Mouse (Mus musculus): ENCODE data around the gene Klf3. TPM values are rescaled to one million over a fixed set of nuclear protein-coding genes. Genes with fewer than 3 reads are reported as not detected.

Klf3 gene
- polyA plus RNA-seq, 1 experiment from 2014 or later: 34.1 TPM

- H3K27me3 ChIP-seq (ENCODE audit: control insufficient read depth, insufficient read depth, low read length): no peaks in the 10 kb centered on the region
- ATAC-seq (ENCODE audit: insufficient read depth, low FRiP score, low TSS enrichment) (no peak), DNase-seq (ENCODE audit: low spot score) (no peak)
- no peak overlapping the region for H3K9ac ChIP-seq (ENCODE audit: low read length)
- H3K4me1 ChIP-seq (ENCODE audit: control insufficient read depth, insufficient read depth, low read length): peaks cover 46% of the 10 kb centered on the region
- H3K27ac ChIP-seq (ENCODE audit: low read depth, low read length): no peak overlapping the region
- WGBS: 78% methylated on average over 3 of the region's 3 CpGs
- H3K4me3 ChIP-seq (ENCODE audit: low read depth, low read length): no peak overlapping the region
- H3K4me2 ChIP-seq (ENCODE audit: low read depth): no peak overlapping the region
- no peaks in the 10 kb centered on the region for H3K9me3 ChIP-seq (ENCODE audit: control insufficient read depth, low read length)
- H3K36me3 ChIP-seq (ENCODE audit: control insufficient read depth, insufficient read depth, low read length): no peaks in the 10 kb centered on the region
These were observed 4.0 kb downstream of the Klf3 start for GRCm38 (mm10) chr5:64807159-64807558.

DNA sequence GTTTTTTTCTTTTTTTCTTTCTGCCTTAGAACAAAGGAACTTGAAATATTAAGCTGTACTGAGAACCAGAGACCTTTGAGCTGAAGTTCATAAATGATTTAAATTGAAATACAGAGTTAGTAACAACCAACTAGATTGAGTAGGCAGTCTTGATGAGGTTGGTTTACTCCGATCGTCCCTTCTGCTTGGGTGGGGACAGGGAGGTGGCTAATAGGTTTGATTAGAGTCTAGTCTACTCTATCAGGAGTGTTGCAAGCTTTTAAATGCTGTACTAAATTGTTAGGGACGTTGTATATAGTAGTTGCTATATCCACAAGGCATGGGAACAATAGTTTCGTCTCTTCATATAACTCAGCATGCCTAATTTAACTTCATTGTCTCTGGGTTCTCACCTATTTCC, 4.4 kb downstream of the Klf3 start:
- no peak overlapping the region for H3K4me3 ChIP-seq (ENCODE audit: low read depth, low read length)
- H3K27me3 ChIP-seq (ENCODE audit: control insufficient read depth, insufficient read depth, low read length): no peaks in the 10 kb centered on the region
- no peak overlapping the region for H3K9ac ChIP-seq (ENCODE audit: low read length)
- no peaks in the 10 kb centered on the region for H3K9me3 ChIP-seq (ENCODE audit: control insufficient read depth, low read length)
- 55% methylated on average over 4 of the region's 4 CpGs for WGBS
- H3K27ac ChIP-seq (ENCODE audit: low read depth, low read length): no peak overlapping the region
- H3K36me3 ChIP-seq (ENCODE audit: control insufficient read depth, insufficient read depth, low read length): no peaks in the 10 kb centered on the region
- H3K4me2 ChIP-seq (ENCODE audit: low read depth): 0 out of 2 replicates have a peak overlapping the region, but pooled peaks have one; percentile 10
- no peak for DNase-seq (ENCODE audit: low spot score)
- ATAC-seq (ENCODE audit: insufficient read depth, low FRiP score, low TSS enrichment): no peak
- peaks cover 47% of the 10 kb centered on the region for H3K4me1 ChIP-seq (ENCODE audit: control insufficient read depth, insufficient read depth, low read length)

DNA sequence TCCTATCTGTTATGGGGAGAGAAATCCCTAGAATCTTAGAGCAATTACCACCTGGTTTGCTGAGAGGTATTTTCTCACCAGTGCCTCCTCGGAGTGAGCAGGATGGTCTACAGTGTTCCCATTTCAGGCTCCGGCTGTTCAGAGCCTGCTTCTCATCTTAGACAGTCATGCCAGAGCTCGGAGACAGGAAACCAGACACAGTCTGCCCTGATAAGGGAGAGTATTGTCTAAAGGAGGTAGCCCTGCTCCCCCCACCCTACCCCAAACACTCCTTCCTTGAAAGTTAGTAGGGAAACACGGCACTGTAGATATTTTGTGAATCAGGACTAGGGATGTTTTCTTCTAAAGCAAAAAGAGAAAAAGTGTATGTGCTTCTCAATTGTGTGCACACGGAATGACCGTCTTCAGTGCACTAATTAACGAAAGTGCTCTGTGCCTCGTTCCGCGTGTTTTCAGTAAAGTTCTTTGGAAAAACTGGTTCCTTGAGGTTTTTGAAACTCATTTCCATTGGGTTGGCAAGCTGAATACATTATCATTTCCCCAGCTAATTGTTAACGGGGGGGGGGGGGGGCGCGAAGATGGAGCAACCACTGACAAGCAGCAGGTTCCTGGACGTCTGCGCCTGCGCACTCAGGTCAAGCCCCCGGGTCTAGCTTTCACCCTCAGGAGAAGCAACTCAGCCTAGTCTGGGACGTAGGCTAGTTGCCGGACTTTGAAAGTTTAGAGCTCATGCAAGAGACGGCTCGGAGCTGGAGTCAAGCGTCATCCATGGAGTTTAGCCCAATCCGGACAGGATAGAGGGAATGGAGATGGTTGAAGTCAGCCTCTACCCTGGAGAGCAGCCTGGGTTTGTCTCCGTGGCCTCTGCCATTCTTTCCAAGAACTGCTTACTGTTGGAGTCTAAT, 5.2 kb downstream of the Klf3 start:
- WGBS: 74% methylated on average over 24 of the region's 24 CpGs
- Histone ChIP-seq H3K4me3 (ENCODE audit: low read depth, low read length) (no peak overlapping the region), H3K27me3 (ENCODE audit: control insufficient read depth, insufficient read depth, low read length) (no peaks in the 10 kb centered on the region), H3K9me3 (ENCODE audit: control insufficient read depth, low read length) (no peaks in the 10 kb centered on the region), H3K36me3 (ENCODE audit: control insufficient read depth, insufficient read depth, low read length) (no peaks in the 10 kb centered on the region), H3K4me2 (ENCODE audit: low read depth) (peak overlapping the region; percentile 10; the same call in 1 of the 2 replicates), H3K4me1 (ENCODE audit: control insufficient read depth, insufficient read depth, low read length) (peaks cover 50% of the 10 kb centered on the region), H3K9ac (ENCODE audit: low read length) (peak overlapping the region; percentile 9; the same call in 1 of the 2 replicates), H3K27ac (ENCODE audit: low read depth, low read length) (no peak overlapping the region)
- DNase-seq (ENCODE audit: low spot score): no peak
- ATAC-seq (ENCODE audit: insufficient read depth, low FRiP score, low TSS enrichment): no peak

- ATAC-seq (ENCODE audit: insufficient read depth, low FRiP score, low TSS enrichment) (no peak), DNase-seq (ENCODE audit: low spot score) (no peak)
- Histone ChIP-seq H3K9ac (ENCODE audit: low read length) (no peak overlapping the region), H3K36me3 (ENCODE audit: control insufficient read depth, insufficient read depth, low read length) (no peaks in the 10 kb centered on the region), H3K9me3 (ENCODE audit: control insufficient read depth, low read length) (no peaks in the 10 kb centered on the region), H3K27ac (ENCODE audit: low read depth, low read length) (no peak overlapping the region), H3K4me3 (ENCODE audit: low read depth, low read length) (no peak overlapping the region), H3K4me2 (ENCODE audit: low read depth) (no peak overlapping the region), H3K4me1 (ENCODE audit: control insufficient read depth, insufficient read depth, low read length) (peaks cover 50% of the 10 kb centered on the region), H3K27me3 (ENCODE audit: control insufficient read depth, insufficient read depth, low read length) (no peaks in the 10 kb centered on the region)
- 87% methylated on average over 7 of the region's 7 CpGs for WGBS
These were observed 6.1 kb downstream of the Klf3 start for GRCm38 (mm10) chr5:64809257-64809656.

DNA sequence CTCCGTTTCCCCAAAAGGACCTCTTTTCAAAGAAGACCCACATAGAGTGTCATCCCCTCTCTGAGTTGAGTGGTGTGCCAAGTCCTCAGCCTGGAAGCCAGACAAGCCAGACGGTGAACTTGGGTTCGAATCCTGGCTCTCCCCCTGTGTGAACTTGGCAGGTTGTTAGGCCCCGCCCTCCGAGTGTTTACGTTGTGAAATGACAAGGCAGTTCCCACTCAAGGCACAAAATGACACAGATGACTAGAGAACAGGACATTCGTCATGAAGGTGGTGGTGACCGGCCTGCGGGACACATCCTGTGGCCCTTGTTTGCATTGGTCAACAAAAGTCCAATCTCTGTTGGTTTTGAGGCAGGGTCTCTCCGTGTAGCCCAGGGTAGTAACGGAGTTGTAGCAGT, 6.7 kb downstream of the Klf3 start:
- peak; percentile 18 for DNase-seq (ENCODE audit: low spot score)
- no peak overlapping the region for H3K27ac ChIP-seq (ENCODE audit: low read depth, low read length)
- no peaks in the 10 kb centered on the region for H3K9me3 ChIP-seq (ENCODE audit: control insufficient read depth, low read length)
- no peak overlapping the region for H3K9ac ChIP-seq (ENCODE audit: low read length)
- 92% methylated on average over 11 of the region's 11 CpGs for WGBS
- no peak overlapping the region for H3K4me2 ChIP-seq (ENCODE audit: low read depth)
- H3K27me3 ChIP-seq (ENCODE audit: control insufficient read depth, insufficient read depth, low read length): no peaks in the 10 kb centered on the region
- H3K4me3 ChIP-seq (ENCODE audit: low read depth, low read length): no peak overlapping the region
- no peaks in the 10 kb centered on the region for H3K36me3 ChIP-seq (ENCODE audit: control insufficient read depth, insufficient read depth, low read length)
- no peak for ATAC-seq (ENCODE audit: insufficient read depth, low FRiP score, low TSS enrichment)
- H3K4me1 ChIP-seq (ENCODE audit: control insufficient read depth, insufficient read depth, low read length): peaks cover 47% of the 10 kb centered on the region

- Histone ChIP-seq H3K27ac (ENCODE audit: low read depth, low read length) (peak overlapping the region; percentile 14), H3K36me3 (ENCODE audit: control insufficient read depth, insufficient read depth, low read length) (no peaks in the 10 kb centered on the region), H3K9ac (ENCODE audit: low read length) (peak overlapping the region; percentile 1; the same call in 1 of the 2 replicates), H3K27me3 (ENCODE audit: control insufficient read depth, insufficient read depth, low read length) (no peaks in the 10 kb centered on the region), H3K4me1 (ENCODE audit: control insufficient read depth, insufficient read depth, low read length) (peaks cover 38% of the 10 kb centered on the region), H3K4me3 (ENCODE audit: low read depth, low read length) (no peak overlapping the region), H3K9me3 (ENCODE audit: control insufficient read depth, low read length) (no peaks in the 10 kb centered on the region), H3K4me2 (ENCODE audit: low read depth) (peak overlapping the region; percentile 1)
- ATAC-seq (ENCODE audit: insufficient read depth, low FRiP score, low TSS enrichment) (peak; percentile 72), DNase-seq (ENCODE audit: low spot score) (peak; percentile 56)
- WGBS: 6% methylated on average over 7 of the region's 9 CpGs
These were observed 7.8 kb downstream of the Klf3 start for GRCm38 (mm10) chr5:64810860-64811499.

DNA sequence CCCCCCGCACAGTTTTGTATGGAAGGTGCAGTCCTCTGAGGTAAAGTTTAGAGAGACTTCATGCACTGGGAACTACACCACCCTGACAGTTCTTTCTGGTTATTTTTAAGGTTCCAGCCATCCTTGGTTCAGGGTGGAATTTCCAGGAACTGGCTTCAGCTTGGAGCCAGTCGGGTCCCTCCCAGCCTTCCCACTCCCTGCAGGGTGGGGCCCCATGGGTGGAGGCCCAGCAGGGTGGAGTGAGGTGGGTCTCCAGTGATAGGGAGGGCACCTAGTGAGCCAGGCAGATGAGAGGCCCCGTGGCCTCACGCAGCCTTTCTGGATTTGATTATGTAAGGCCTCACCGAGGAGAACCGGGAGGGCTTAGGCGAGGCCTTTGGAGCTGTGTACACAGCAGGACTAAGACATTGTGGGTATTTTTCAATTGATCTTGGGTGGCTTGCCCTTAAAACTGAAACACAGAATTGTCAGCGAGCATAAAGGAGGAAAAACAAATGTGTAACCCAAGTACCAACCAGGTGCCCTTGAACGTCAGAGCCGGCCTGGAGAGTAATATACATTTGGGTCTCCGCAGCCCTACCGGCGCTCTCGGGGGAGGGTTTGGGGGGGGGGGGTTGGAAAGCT, 8.4 kb downstream of the Klf3 start:
- H3K9ac ChIP-seq (ENCODE audit: low read length): no peak overlapping the region
- no peak overlapping the region for H3K4me3 ChIP-seq (ENCODE audit: low read depth, low read length)
- H3K4me2 ChIP-seq (ENCODE audit: low read depth): peak overlapping the region; percentile 32
- H3K36me3 ChIP-seq (ENCODE audit: control insufficient read depth, insufficient read depth, low read length): no peaks in the 10 kb centered on the region
- no peaks in the 10 kb centered on the region for H3K9me3 ChIP-seq (ENCODE audit: control insufficient read depth, low read length)
- WGBS: 9% methylated on average over 13 of the region's 14 CpGs
- peaks cover 32% of the 10 kb centered on the region for H3K4me1 ChIP-seq (ENCODE audit: control insufficient read depth, insufficient read depth, low read length)
- DNase-seq (ENCODE audit: low spot score) (peak; percentile 31), ATAC-seq (ENCODE audit: insufficient read depth, low FRiP score, low TSS enrichment) (peak; percentile 39)
- H3K27me3 ChIP-seq (ENCODE audit: control insufficient read depth, insufficient read depth, low read length): no peaks in the 10 kb centered on the region
- peak overlapping the region; percentile 34 for H3K27ac ChIP-seq (ENCODE audit: low read depth, low read length)

GRCm38 (mm10) chr5:64812124-64812982, 9.2 kb downstream of the Klf3 start:
- Histone ChIP-seq H3K9me3 (ENCODE audit: control insufficient read depth, low read length) (no peaks in the 10 kb centered on the region), H3K9ac (ENCODE audit: low read length) (0 out of 2 replicates have a peak overlapping the region, but pooled peaks have one; percentile 15), H3K36me3 (ENCODE audit: control insufficient read depth, insufficient read depth, low read length) (no peaks in the 10 kb centered on the region), H3K27me3 (ENCODE audit: control insufficient read depth, insufficient read depth, low read length) (no peaks in the 10 kb centered on the region), H3K4me2 (ENCODE audit: low read depth) (peak overlapping the region; percentile 32), H3K4me1 (ENCODE audit: control insufficient read depth, insufficient read depth, low read length) (peaks cover 32% of the 10 kb centered on the region), H3K4me3 (ENCODE audit: low read depth, low read length) (no peak overlapping the region), H3K27ac (ENCODE audit: low read depth, low read length) (peak overlapping the region; percentile 20; the same call in 1 of the 2 replicates)
- WGBS: 25% methylated on average over 22 of the region's 22 CpGs
- DNase-seq (ENCODE audit: low spot score) (peak; percentile 23), ATAC-seq (ENCODE audit: insufficient read depth, low FRiP score, low TSS enrichment) (no peak)

Measured in neural tube, embryonic 11.5 days (tissue).